Mouse (Mus musculus) heart, adult 9 months (tissue): ENCODE results near the gene Camta1.

Experiments used
- DNase-seq, 2 experiments: peaks; one replicate each; pipeline ENCODE4 v3.0.0; 2022; ENCODE audit warnings: low spot score in 2 of 2

The Camta1 gene

GRCm38 (mm10) chr4:151326971-151327686, 534.5 kb downstream of the Camta1 start:
- DNase-seq: no peak

DNA sequence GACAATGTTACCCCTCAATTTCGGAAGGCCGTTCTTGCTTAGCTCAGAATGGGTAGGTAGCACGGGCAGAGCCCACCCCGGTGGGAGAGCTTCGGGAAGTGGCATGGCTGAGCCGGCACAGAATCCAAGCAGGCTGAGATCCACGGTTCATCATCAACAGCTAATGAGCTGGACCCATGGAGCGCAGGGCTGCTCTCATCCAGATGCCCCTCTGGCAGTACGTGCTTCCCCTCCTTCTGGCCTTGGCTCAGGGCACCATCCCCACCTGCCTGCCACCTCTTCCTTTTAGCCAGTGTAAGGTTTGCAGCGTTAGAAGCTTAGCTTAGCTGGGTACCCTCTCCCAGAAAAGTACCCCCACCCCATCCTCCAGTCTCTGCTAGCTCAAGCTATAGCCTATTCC, 545.2 kb downstream of the Camta1 start:
- no peak for DNase-seq

- no peak for DNase-seq
These were observed 546.0 kb downstream of the Camta1 start for GRCm38 (mm10) chr4:151315726-151316125.

- DNase-seq: no peak
These were observed 550.9 kb downstream of the Camta1 start for GRCm38 (mm10) chr4:151310773-151311172.

- no peak for DNase-seq
These were observed 551.5 kb downstream of the Camta1 start for GRCm38 (mm10) chr4:151310056-151310685.

GRCm38 (mm10) chr4:151306890-151307289, 554.8 kb downstream of the Camta1 start:
- DNase-seq: no peak

GRCm38 (mm10) chr4:151306311-151306765, 555.3 kb downstream of the Camta1 start:
- DNase-seq: no peak

DNA sequence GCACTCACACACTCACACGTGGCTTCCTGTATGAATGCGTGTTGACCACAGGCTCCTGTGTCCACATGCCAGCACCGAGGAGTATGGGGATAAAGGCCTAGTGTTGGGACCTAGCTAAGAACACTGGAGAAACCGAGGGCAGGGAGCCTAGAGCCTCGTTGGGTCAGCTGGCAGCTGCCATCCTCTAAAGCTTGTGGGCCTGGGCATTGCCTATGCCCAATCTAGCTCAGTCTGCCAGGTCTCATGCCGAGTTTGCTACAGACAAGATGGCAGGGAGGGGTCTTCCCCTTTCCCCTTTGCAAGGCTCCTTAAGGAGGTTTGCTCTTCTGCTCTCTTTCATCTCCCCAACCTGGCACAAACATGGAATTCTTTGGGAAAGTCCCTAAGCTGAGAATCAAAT, 555.9 kb downstream of the Camta1 start:
- DNase-seq: no peak

GRCm38 (mm10) chr4:151303931-151304330, 557.7 kb downstream of the Camta1 start:
- no peak for DNase-seq

- no peak for DNase-seq
These were observed 558.2 kb downstream of the Camta1 start for GRCm38 (mm10) chr4:151303436-151303835.

- DNase-seq: no peak
These were observed 559.2 kb downstream of the Camta1 start for GRCm38 (mm10) chr4:151302195-151303126.

DNA sequence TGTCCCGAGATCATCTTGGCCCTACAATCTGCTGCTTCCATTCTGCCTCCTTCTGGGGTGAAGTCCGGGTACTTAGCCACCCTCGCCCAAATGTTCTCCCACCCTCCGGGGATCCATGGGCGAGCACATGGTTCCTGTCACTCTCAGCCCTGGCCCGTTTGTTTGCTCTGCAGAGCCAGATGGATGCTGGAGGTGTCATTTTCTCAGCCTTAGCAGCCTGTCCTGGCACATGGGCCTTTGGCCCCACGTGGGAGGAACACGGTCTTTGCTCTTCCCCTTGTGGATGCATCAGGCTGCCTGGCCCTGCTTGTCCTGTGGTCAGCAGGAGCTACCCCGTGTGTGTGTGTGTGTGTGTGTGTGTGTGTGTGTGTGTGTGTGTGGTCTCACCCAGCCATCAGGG, 560.3 kb downstream of the Camta1 start:
- DNase-seq: no peak

DNA sequence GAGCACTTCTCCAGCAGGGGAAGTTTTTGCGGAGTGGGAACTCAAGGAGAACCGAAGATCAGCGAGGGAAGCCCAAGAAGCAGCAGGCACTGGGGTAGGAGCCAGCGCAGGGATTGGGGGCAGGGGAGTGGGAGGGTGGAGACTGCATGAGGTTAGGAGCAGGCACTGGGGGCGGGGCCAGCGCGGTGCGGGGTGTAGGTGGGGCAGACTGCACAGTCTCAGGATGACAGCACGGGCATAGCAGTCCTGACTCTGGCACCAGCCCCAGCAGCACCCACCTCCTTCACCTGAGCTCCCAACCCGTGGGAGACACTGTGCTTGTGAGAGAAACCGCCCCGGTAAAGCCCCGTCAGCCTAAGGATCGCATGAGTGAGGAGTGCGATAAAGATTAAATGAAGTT, 561.0 kb downstream of the Camta1 start:
- no peak for DNase-seq

DNA sequence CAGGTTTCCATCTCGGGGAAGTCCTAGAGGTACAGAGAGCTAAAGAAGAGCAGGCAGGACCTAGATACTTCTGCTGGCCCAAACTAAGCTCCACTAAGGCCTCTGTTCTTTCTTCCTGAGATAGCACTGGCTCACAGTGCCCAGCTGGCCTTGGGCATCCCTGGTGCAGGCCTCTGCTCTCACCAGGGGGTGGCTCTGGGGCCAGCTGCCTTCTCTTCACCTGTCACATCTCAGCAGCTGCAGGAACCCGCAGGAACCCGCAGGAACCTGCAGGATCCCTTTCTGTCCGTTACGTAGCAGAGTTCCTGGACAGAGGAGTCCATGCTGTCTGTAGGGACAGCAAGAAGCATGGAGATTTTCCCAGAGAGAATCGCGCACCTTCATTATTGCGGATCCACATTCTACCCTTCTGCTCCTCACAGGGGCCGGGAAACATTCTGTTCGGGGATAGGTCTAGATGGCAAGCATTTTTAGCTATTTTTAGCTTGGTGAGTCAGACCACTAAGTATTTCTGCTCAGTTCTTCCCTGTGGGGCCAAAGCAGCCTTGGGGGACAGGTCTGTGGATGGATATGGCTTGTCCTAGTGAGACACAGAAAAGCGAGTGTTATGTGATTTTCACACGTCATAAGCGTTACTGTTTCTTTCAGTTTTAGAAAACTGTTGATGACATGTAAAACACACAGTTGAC, 566.0 kb downstream of the Camta1 start:
- DNase-seq: no peak

DNA sequence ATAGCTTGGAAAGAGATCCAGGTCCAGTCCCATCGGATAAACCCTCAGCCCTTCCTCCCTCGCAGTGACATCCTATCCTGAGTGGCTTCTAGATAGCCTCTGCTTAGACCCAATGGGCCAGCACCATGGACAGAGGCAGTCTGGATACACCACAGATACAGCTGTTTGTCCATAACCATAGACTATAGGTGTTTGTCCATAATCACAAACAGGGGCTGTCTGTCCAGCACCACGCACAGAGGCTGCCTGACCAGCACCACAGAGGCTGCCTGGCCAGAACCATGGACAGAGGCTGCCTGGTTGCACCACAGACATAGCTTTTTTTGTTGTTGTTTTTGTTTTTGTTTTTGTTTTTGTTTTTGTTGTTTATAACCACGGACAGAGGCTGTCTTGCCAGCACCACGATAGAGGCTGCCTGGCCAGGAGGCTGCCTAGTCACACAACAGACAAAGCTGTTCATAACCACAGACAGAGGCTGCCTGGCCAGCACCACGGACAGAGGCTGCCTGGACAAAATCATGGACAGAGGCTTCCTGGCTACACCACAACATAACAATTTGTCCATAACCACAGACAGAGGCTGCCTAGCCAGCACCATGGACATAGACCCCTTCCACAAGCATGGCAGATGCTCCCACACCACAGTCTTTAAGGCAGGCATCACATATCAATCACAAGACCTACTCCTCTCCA, 572.6 kb downstream of the Camta1 start:
- no peak for DNase-seq

- no peak for DNase-seq
These were observed 575.7 kb downstream of the Camta1 start for GRCm38 (mm10) chr4:151285905-151286445.

- DNase-seq: no peak
These were observed 576.2 kb downstream of the Camta1 start for GRCm38 (mm10) chr4:151285432-151285831.

DNA sequence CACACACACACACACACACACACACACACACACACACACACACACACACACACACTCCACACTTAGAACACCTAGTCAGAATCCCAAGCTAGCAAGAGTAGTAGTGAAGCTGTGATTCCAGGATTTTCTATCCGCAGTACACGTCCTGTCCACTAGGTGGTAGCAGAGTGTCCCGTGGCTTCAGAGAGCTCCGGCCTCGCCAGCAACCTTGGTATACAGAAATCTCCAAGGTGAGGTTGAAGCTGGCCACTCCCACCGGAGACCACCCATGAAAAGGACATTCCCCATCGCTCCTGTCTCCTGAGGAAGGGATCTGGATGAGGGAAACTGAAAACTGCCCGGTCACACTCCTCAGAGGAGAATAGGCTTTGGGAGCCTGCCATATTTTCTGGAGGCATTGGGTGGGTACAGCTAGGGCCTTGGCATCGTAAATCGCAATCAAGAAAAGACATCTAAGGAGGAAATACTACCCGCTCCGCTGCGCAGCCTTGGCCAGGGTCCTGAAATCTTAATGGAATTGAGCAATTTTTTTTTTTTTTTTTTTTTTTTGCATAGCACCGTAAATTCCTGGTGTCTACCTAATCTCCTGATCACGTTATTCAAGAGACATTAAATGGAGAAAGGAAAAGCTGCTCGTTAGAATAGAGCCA, 578.5 kb downstream of the Camta1 start:
- peak in 1 of 2 experiments; percentile 48 for DNase-seq

- no peak for DNase-seq
These were observed 579.6 kb downstream of the Camta1 start for GRCm38 (mm10) chr4:151282103-151282502.

GRCm38 (mm10) chr4:151275292-151275691, 586.4 kb downstream of the Camta1 start:
- peak in 1 of 2 experiments; percentile 23 for DNase-seq
